Mouse (Mus musculus) embryonic fibroblast, embryonic 13.5 days (primary cell): Measurements from ENCODE around the gene Mob3b. TPM values are rescaled to one million over a fixed set of nuclear protein-coding genes. Genes with fewer than 3 reads are reported as not detected.

Experiments used
- H3K27ac ChIP-seq: 2 replicates; pipeline ENCODE4 v1.5.1; 2012; ENCODE audit warnings: low read length, control low read depth, inconsistent platforms; ENCODE audit not compliant: insufficient read depth
- H3K4me1 ChIP-seq: 2 replicates; pipeline ENCODE4 v1.6.1; 2011; ENCODE audit warnings: low read length; ENCODE audit not compliant: control insufficient read depth, insufficient read depth
- H3K4me3 ChIP-seq: 2 replicates; pipeline ENCODE4 v1.5.1; 2011; ENCODE audit warnings: mild to moderate bottlenecking, control low read depth, low read length; ENCODE audit not compliant: insufficient read depth
- CTCF ChIP-seq: IDR thresholded peaks from 2 replicates; pipeline ENCODE4 v1.5.1; 2011; ENCODE audit warnings: mild to moderate bottlenecking, control low read depth, low read length, moderate library complexity, borderline replicate concordance; ENCODE audit not compliant: insufficient read depth
- POLR2A ChIP-seq: IDR thresholded peaks from 2 replicates; pipeline ENCODE4 v1.6.1; 2011; ENCODE audit warnings: low read depth, mild to moderate bottlenecking, control low read depth, low read length, moderate library complexity
- polyA plus RNA-seq: library from polyadenylated mRNA; stranded (reverse); fragments of >200 nt; gene quantifications from 2 replicates; pipeline ENCODE4 v1.2.4, GENCODE M21; 2011; ENCODE audit warnings: low read depth; ENCODE audit not compliant: missing spikeins, insufficient read length

Gene Mob3b
- polyA plus RNA-seq, 1 experiment, result 1.6 TPM

GRCm38 (mm10) chr4:35173551-35173950 is 16.3 kb upstream of the Mob3b start:
- no peak overlapping the region for H3K4me3 ChIP-seq
- no peak overlapping the region for H3K27ac ChIP-seq
- peaks cover 7% of the 10 kb centered on the region for H3K4me1 ChIP-seq
- TF ChIP-seq POLR2A (no peak), CTCF (no peak)

GRCm38 (mm10) chr4:35172471-35172870 is 15.2 kb upstream of the Mob3b start:
- Histone ChIP-seq H3K4me3 (no peak overlapping the region), H3K27ac (no peak overlapping the region), H3K4me1 (peaks cover 7% of the 10 kb centered on the region)
- no peak for TF ChIP-seq CTCF
- TF ChIP-seq POLR2A, result no peak

- Histone ChIP-seq H3K4me1 (peaks cover 7% of the 10 kb centered on the region), H3K27ac (no peak overlapping the region), H3K4me3 (no peak overlapping the region)
- TF ChIP-seq POLR2A (no peak), CTCF (no peak)
Measured at GRCm38 (mm10) chr4:35169571-35170125, 12.4 kb upstream of the Mob3b start.

- Histone ChIP-seq H3K4me1 (peaks cover 5% of the 10 kb centered on the region), H3K27ac (no peak overlapping the region), H3K4me3 (no peak overlapping the region)
- TF ChIP-seq CTCF (no peak), POLR2A (no peak)
Measured at GRCm38 (mm10) chr4:35167855-35168254, 10.6 kb upstream of the Mob3b start.

- Histone ChIP-seq H3K4me1 (peaks cover 5% of the 10 kb centered on the region), H3K27ac (no peak overlapping the region), H3K4me3 (no peak overlapping the region)
- TF ChIP-seq POLR2A, result no peak
Measured at GRCm38 (mm10) chr4:35165947-35166346, 8.7 kb upstream of the Mob3b start.

- no peak for TF ChIP-seq CTCF
- TF ChIP-seq POLR2A, result no peak
- H3K4me1 ChIP-seq, result peaks cover 5% of the 10 kb centered on the region
- H3K4me3 ChIP-seq, result no peak overlapping the region
- no peak overlapping the region for H3K27ac ChIP-seq
Measured at GRCm38 (mm10) chr4:35165275-35165674, 8.0 kb upstream of the Mob3b start.

GRCm38 (mm10) chr4:35157815-35158214 is 531 bp upstream of the Mob3b start:
- Histone ChIP-seq H3K4me1 (peaks cover 4% of the 10 kb centered on the region; the same call in 1 of the 2 replicates), H3K27ac (no peak overlapping the region), H3K4me3 (no peak overlapping the region)
- TF ChIP-seq POLR2A (no peak), CTCF (no peak)

GRCm38 (mm10) chr4:35156149-35156611 is 1.1 kb downstream of the Mob3b start:
- H3K4me3 ChIP-seq, result peak overlapping the region; percentile 55
- H3K27ac ChIP-seq, result no peak overlapping the region
- peaks cover 4% of the 10 kb centered on the region; the same call in 1 of the 2 replicates for H3K4me1 ChIP-seq
- TF ChIP-seq CTCF, result no peak

- peaks cover 4% of the 10 kb centered on the region; the same call in 1 of the 2 replicates for H3K4me1 ChIP-seq
- peak overlapping the region; percentile 55 for H3K4me3 ChIP-seq
- TF ChIP-seq POLR2A, result no peak
- TF ChIP-seq CTCF, result no peak
- no peak overlapping the region for H3K27ac ChIP-seq
Measured at GRCm38 (mm10) chr4:35155132-35155922, 2.0 kb downstream of the Mob3b start.

- TF ChIP-seq POLR2A (no peak), CTCF (no peak)
- H3K4me3 ChIP-seq, result no peak overlapping the region
Measured at GRCm38 (mm10) chr4:35154051-35154450, 3.2 kb downstream of the Mob3b start.

More at GRCm38 (mm10) chr4:35154051-35154450, 3.2 kb downstream of the Mob3b start:
- Histone ChIP-seq H3K4me1 (peaks cover 4% of the 10 kb centered on the region; the same call in 1 of the 2 replicates), H3K27ac (no peak overlapping the region)
